In genomic region chr8:44548885-44549284, GRCm38 (mm10) we compare ENCODE assay signal across 22 mouse cellular contexts.
A peak's percentile ranks its signal among the peaks of the same experiment; 100 is the strongest.
DNase-seq lines count a peak whose midpoint lies in the region; ATAC-seq and TF ChIP-seq lines count a peak whose summit lies in the region.
"Had no signal": no experiment of that assay in that cellular context is flagged by ENCODE, and none has a peak within 500 bp of the region (broad histone marks: within the 10 kb centered on the region; RNA-seq: fewer than 3 reads in every experiment).

No protein-coding gene starts in this region.

- DNase-seq in heart, adult 18-20 months = peak; percentile 16 to 22
- no peak for DNase-seq in heart, adult 2 months
- no peak for DNase-seq in cerebellum, adult 18-20 months
- DNase-seq: adrenal gland, postnatal 36 days; B cell, adult 2 months; cerebellum, adult 8-10 months; cerebellum, postnatal 14 days; embryo, embryonic 11 days; gastrocnemius, postnatal 36 days; kidney, adult 8-10 months had no signal

- intact Hi-C loops in heart, adult 2 months (cut with DNase I) = no loop called here

- no peaks in the 10 kb centered on the region; the same call in 1 of the 2 replicates for H3K36me3 ChIP-seq in heart, adult 2 months (ENCODE audit: control insufficient read depth, insufficient read depth, low read length)
- no peaks in the 10 kb centered on the region for H3K36me3 ChIP-seq in heart, embryonic 13.5 days
- H3K36me3 ChIP-seq in heart, embryonic 11.5 days (ENCODE audit: control insufficient read depth, insufficient read depth, low read length) = no peaks in the 10 kb centered on the region
- H3K36me3 ChIP-seq in myocyte (ENCODE audit: control insufficient read depth, insufficient read depth) = no peaks in the 10 kb centered on the region
- H3K36me3 ChIP-seq: embryonic facial prominence, embryonic 15.5 days; forebrain, embryonic 15.5 days; G1E; hindbrain, embryonic 12.5 days had no signal

- H3ac ChIP-seq in myocyte (ENCODE audit: control insufficient read depth, insufficient read length) = no peak overlapping the region

- H3K4me3 ChIP-seq in heart, adult 2 months = no peak overlapping the region
- no peak overlapping the region for H3K4me3 ChIP-seq in heart, embryonic 13.5 days
- no peak overlapping the region for H3K4me3 ChIP-seq in heart, embryonic 11.5 days (ENCODE audit: low read depth, low read length)
- H3K4me3 ChIP-seq in embryonic fibroblast, embryonic 13.5 days (ENCODE audit: insufficient read depth, low read length) = no peak overlapping the region
- no peak overlapping the region for H3K4me3 ChIP-seq in myocyte
- H3K4me3 ChIP-seq: embryonic facial prominence, embryonic 15.5 days; forebrain, embryonic 15.5 days; hindbrain, embryonic 12.5 days had no signal

- no peaks in the 10 kb centered on the region for H3K4me1 ChIP-seq in heart, adult 2 months (ENCODE audit: control insufficient read depth, insufficient read depth, low read length)
- peaks cover 14% of the 10 kb centered on the region for H3K4me1 ChIP-seq in heart, embryonic 13.5 days
- no peaks in the 10 kb centered on the region for H3K4me1 ChIP-seq in heart, embryonic 11.5 days (ENCODE audit: control insufficient read depth, insufficient read depth, low read length)
- H3K4me1 ChIP-seq in embryonic fibroblast, embryonic 13.5 days (ENCODE audit: control insufficient read depth, insufficient read depth, low read length) = peaks cover 4% of the 10 kb centered on the region
- H3K4me1 ChIP-seq: embryonic facial prominence, embryonic 15.5 days; forebrain, embryonic 15.5 days; hindbrain, embryonic 12.5 days had no signal

- H3K4me2 ChIP-seq in heart, embryonic 13.5 days = peak overlapping the region; percentile 20; the same call in 1 of the 2 replicates
- H3K4me2 ChIP-seq in heart, embryonic 11.5 days = no peak overlapping the region
- peak overlapping the region; percentile 6 for H3K4me2 ChIP-seq in myocyte (ENCODE audit: low read depth)
- H3K4me2 ChIP-seq: embryonic facial prominence, embryonic 15.5 days; forebrain, embryonic 15.5 days; hindbrain, embryonic 12.5 days had no signal

- 31% methylated on average over 3 of the region's 3 CpGs for WGBS in heart, adult 2 months
- WGBS in heart, embryonic 13.5 days = 23% methylated on average over 3 of the region's 3 CpGs
- 27% methylated on average over 3 of the region's 3 CpGs for WGBS in heart, embryonic 11.5 days (ENCODE audit: insufficient replicate concordance)

- H3K79me2 ChIP-seq in heart, adult 2 months (replicated peaks; ENCODE audit: control insufficient read depth, insufficient read depth, low read length) = no peaks in the 10 kb centered on the region
- H3K79me2 ChIP-seq in myocyte (ENCODE audit: control insufficient read depth, insufficient read depth) = no peaks in the 10 kb centered on the region

- no peaks in the 10 kb centered on the region for H3K27me3 ChIP-seq in heart, adult 2 months (ENCODE audit: control insufficient read depth, insufficient read depth, low read length)
- no peaks in the 10 kb centered on the region for H3K27me3 ChIP-seq in heart, embryonic 13.5 days (replicated peaks)
- H3K27me3 ChIP-seq in heart, embryonic 11.5 days (ENCODE audit: control insufficient read depth, insufficient read depth, low read length) = no peaks in the 10 kb centered on the region
- no peaks in the 10 kb centered on the region for H3K27me3 ChIP-seq in myocyte (ENCODE audit: control insufficient read depth, insufficient read depth, insufficient read length)
- H3K27me3 ChIP-seq: embryonic facial prominence, embryonic 15.5 days; forebrain, embryonic 15.5 days; hindbrain, embryonic 12.5 days had no signal

- TF ChIP-seq CTCF in heart, adult 2 months (IDR thresholded peaks at IDR 0.05) = no peak
- no peak for TF ChIP-seq CTCF in embryonic fibroblast, embryonic 13.5 days (IDR thresholded peaks at IDR 0.05; ENCODE audit: borderline replicate concordance, insufficient read depth, low read length)

- TF ChIP-seq POLR2A in heart, adult 2 months (IDR thresholded peaks at IDR 0.05; ENCODE audit: insufficient read depth, low read depth, low read length) = no peak
- no peak for TF ChIP-seq POLR2A in embryonic fibroblast, embryonic 13.5 days (IDR thresholded peaks at IDR 0.05; ENCODE audit: low read depth, low read length)
- TF ChIP-seq POLR2A in myocyte (IDR thresholded peaks at IDR 0.05; ENCODE audit: insufficient read length, low read depth) = no peak

- no peaks in the 10 kb centered on the region for H3K9me3 ChIP-seq in heart, embryonic 13.5 days
- H3K9me3 ChIP-seq in heart, embryonic 11.5 days (replicated peaks; ENCODE audit: control insufficient read depth, low read length) = no peaks in the 10 kb centered on the region
- H3K9me3 ChIP-seq: embryonic facial prominence, embryonic 15.5 days; forebrain, embryonic 15.5 days; hindbrain, embryonic 12.5 days had no signal

- no peak for TF ChIP-seq EP300 in heart, adult 2 months (IDR thresholded peaks at IDR 0.05; ENCODE audit: insufficient read depth, low read depth, low read length)

- no peak for ATAC-seq in heart, embryonic 13.5 days (ENCODE audit: extremely low read depth, insufficient number of reproducible peaks, low FRiP score, low TSS enrichment)
- no peak for ATAC-seq in heart, embryonic 11.5 days (replicated peaks; ENCODE audit: insufficient number of reproducible peaks, low FRiP score, low TSS enrichment)
- ATAC-seq: CD4-positive, CD25-positive, alpha-beta regulatory T cell, adult 4 months; forebrain, embryonic 15.5 days; hindbrain, embryonic 16.5 days; inflammation-experienced regulatory T-cells, adult 6 months; intestine, postnatal 0 days had no signal

- H3K27ac ChIP-seq in heart, adult 2 months = no peak overlapping the region; the same call in 1 of the 2 replicates
- H3K27ac ChIP-seq in heart, embryonic 13.5 days (replicated peaks) = peak overlapping the region; percentile 44; the same call in 1 of the 2 replicates
- no peak overlapping the region for H3K27ac ChIP-seq in heart, embryonic 11.5 days (ENCODE audit: low read depth, low read length)
- H3K27ac ChIP-seq in embryonic fibroblast, embryonic 13.5 days (ENCODE audit: insufficient read depth, low read length) = peak overlapping the region; percentile 40; the same call in 1 of the 2 replicates
- H3K27ac ChIP-seq: embryonic facial prominence, embryonic 15.5 days; forebrain, embryonic 15.5 days; hindbrain, embryonic 12.5 days had no signal

- no peak overlapping the region for H3K9ac ChIP-seq in heart, adult 2 months (ENCODE audit: low read depth, low read length)
- no peak overlapping the region for H3K9ac ChIP-seq in heart, embryonic 13.5 days
- no peak overlapping the region for H3K9ac ChIP-seq in heart, embryonic 11.5 days (ENCODE audit: low read depth, low read length)
- H3K9ac ChIP-seq: embryonic facial prominence, embryonic 15.5 days; forebrain, embryonic 15.5 days; hindbrain, embryonic 12.5 days had no signal

TF ChIP-seq in myocyte, 11 proteins besides CTCF, POLR2A, EP300 and RAD21:
- TF ChIP-seq POLR2AphosphoS2 (IDR thresholded peaks at IDR 0.05; ENCODE audit: insufficient read length, low read depth) (no peak), MAX (IDR thresholded peaks at IDR 0.05; ENCODE audit: low read depth) (no peak), TCF12 (IDR thresholded peaks at IDR 0.05; ENCODE audit: insufficient read depth, poor library complexity, severe bottlenecking) (no peak), SRF (IDR thresholded peaks at IDR 0.05; ENCODE audit: control insufficient read depth, insufficient read length, low read depth) (no peak), MYOD1 (IDR thresholded peaks at IDR 0.05; ENCODE audit: control insufficient read depth in 1 of 3, insufficient read length in 2 of 3, low read depth in 2 of 3) (no peak), CEBPB (IDR thresholded peaks at IDR 0.05; ENCODE audit: insufficient read depth, poor library complexity, severe bottlenecking) (no peak), TCF3 (IDR thresholded peaks at IDR 0.05; ENCODE audit: insufficient read length, low read depth) (no peak), MYOG (IDR thresholded peaks at IDR 0.05; ENCODE audit: control insufficient read depth in 1 of 3, insufficient read depth in 1 of 3, insufficient read length in 2 of 3, low read depth in 2 of 3) (no peak), USF1 (IDR thresholded peaks at IDR 0.05; ENCODE audit: low read depth) (no peak), E2F4 (IDR thresholded peaks at IDR 0.05; ENCODE audit: insufficient read depth) (no peak), REST (IDR thresholded peaks at IDR 0.05; ENCODE audit: insufficient read depth, insufficient read length) (no peak)

Comparison
In these comparisons a context has a peak if more than half of its experiments do, and no peak if none do; other contexts are left out.
1. DNase-seq: peak in heart, adult 18-20 months (2 of 2); none in heart, adult 2 months (0 of 2) and cerebellum, adult 18-20 months (0 of 2).
2. H3K27ac ChIP-seq: peak in heart, embryonic 13.5 days (single experiment) and embryonic fibroblast, embryonic 13.5 days (single experiment); none in heart, adult 2 months (single experiment) and heart, embryonic 11.5 days (single experiment).